Mouse (Mus musculus): ENCODE results near the gene Gm3776.
"Not testable (repeated sequence)": the region's sequence is repeated elsewhere in the genome, so short reads cannot be mapped to it uniquely, and the experiment has no call there.

Gene Gm3776

GRCm38 (mm10) chr9:78292462-78292861, 35.5 kb downstream of the Gm3776 start:
- DNase-seq (ENCODE audit: low spot score in 2 of 2): not testable (repeated sequence)

- not testable (repeated sequence) for DNase-seq (ENCODE audit: low spot score in 2 of 2)
Observed at GRCm38 (mm10) chr9:78293683-78294082, 36.8 kb downstream of the Gm3776 start.

GRCm38 (mm10) chr9:78294781-78295180, 37.9 kb downstream of the Gm3776 start:
- DNase-seq (ENCODE audit: low spot score in 2 of 2): not testable (repeated sequence)

GRCm38 (mm10) chr9:78296089-78296488, 39.2 kb downstream of the Gm3776 start:
- DNase-seq (ENCODE audit: low spot score in 2 of 2): peak in 1 of 2 experiments; percentile 7

GRCm38 (mm10) chr9:78298232-78298631, 41.3 kb downstream of the Gm3776 start:
- DNase-seq (ENCODE audit: low spot score in 2 of 2): no peak

GRCm38 (mm10) chr9:78299143-78299542, 42.2 kb downstream of the Gm3776 start:
- not testable (repeated sequence) for DNase-seq (ENCODE audit: low spot score in 2 of 2)

- DNase-seq (ENCODE audit: low spot score in 2 of 2): not testable (repeated sequence)
Observed at GRCm38 (mm10) chr9:78308122-78308521, 51.2 kb downstream of the Gm3776 start.

- no peak for DNase-seq (ENCODE audit: low spot score in 2 of 2)
Observed at GRCm38 (mm10) chr9:78314696-78315095, 57.8 kb downstream of the Gm3776 start, which contains the start of gene Omt2a. Omt2a (minus strand) TSS chr9:78314796.
